Mouse (Mus musculus) myocyte (in vitro differentiated cells): Measurements from ENCODE around the gene Ddx50.
"Not testable (repeated sequence)": the region's sequence is repeated elsewhere in the genome, so short reads cannot be mapped to it uniquely, and the experiment has no call there.

ENCODE experiments used
- CEBPB ChIP-seq: IDR thresholded peaks from 2 replicates; pipeline ENCODE4 v1.6.1; 2011; ENCODE audit warnings: mild to moderate bottlenecking, moderate library complexity; ENCODE audit not compliant: poor library complexity, insufficient read depth, severe bottlenecking
- E2F4 ChIP-seq: IDR thresholded peaks from one replicate; pipeline ENCODE4 v1.6.1; 2011; ENCODE audit warnings: mild to moderate bottlenecking, control low read depth, moderate library complexity; ENCODE audit not compliant: insufficient read depth
- MAX ChIP-seq: IDR thresholded peaks from one replicate; pipeline ENCODE4 v1.6.1; 2011; ENCODE audit warnings: low read depth, mild to moderate bottlenecking, control low read depth
- MYOD1 ChIP-seq, 3 experiments: IDR thresholded peaks; one replicate each; pipeline ENCODE4 v1.6.1; 2011; ENCODE audit warnings: control low read depth in 2 of 3, low read depth in 2 of 3, mild to moderate bottlenecking in 2 of 3, moderate library complexity in 1 of 3; ENCODE audit not compliant: insufficient read length in 2 of 3, control insufficient read depth in 1 of 3
- MYOG ChIP-seq, 3 experiments: IDR thresholded peaks; one replicate each; pipeline ENCODE4 v1.6.1; 2011; ENCODE audit warnings: control low read depth in 2 of 3, low read depth in 2 of 3, mild to moderate bottlenecking in 2 of 3; ENCODE audit not compliant: insufficient read length in 2 of 3, control insufficient read depth in 1 of 3, insufficient read depth in 1 of 3
- POLR2A ChIP-seq: IDR thresholded peaks from one replicate; pipeline ENCODE4 v1.6.1; 2011; ENCODE audit warnings: low read depth, mild to moderate bottlenecking, control low read depth, moderate library complexity; ENCODE audit not compliant: insufficient read length
- USF1 ChIP-seq: IDR thresholded peaks from one replicate; pipeline ENCODE4 v1.6.1; 2011; ENCODE audit warnings: low read depth, mild to moderate bottlenecking, control low read depth, moderate library complexity

DNA sequence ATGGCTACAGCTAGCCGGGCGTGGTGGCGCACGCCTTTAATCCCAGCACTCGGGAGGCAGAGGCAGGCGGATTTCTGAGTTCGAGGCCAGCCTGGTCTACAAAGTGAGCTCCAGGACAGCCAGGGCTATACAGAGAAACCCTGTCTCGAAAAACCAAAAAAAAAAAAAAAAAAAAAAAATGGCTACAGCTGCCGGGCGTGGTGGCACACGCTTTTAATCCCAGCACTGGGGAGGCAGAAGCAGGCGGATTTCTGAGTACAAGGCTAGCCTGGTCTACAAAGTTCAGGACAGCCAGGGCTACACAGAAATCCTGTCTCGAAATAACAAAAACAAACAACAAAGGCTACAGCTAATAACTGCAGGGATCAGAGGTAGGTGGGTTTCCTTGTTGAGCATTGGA is 71.9 kb downstream of the Ddx50 start:
- not testable (repeated sequence) for TF ChIP-seq MAX; POLR2A; CEBPB; E2F4; MYOG (IDR thresholded peaks at IDR 0.05; ENCODE audit: control insufficient read depth in 1 of 3, insufficient read depth in 1 of 3, insufficient read length in 2 of 3, low read depth in 2 of 3); MYOD1 (IDR thresholded peaks at IDR 0.05; ENCODE audit: control insufficient read depth in 1 of 3, insufficient read length in 2 of 3, low read depth in 2 of 3); USF1
